Mouse (Mus musculus) lung, embryonic 15.5 days (tissue): ENCODE results near the gene Mindy3. TPM values are rescaled to one million over a fixed set of nuclear protein-coding genes. Genes with fewer than 3 reads are reported as not detected.
"Not testable (repeated sequence)": the region's sequence is repeated elsewhere in the genome, so short reads cannot be mapped to it uniquely, and the experiment has no call there.

Experiments used
- ATAC-seq: fragments of 200-750 bp; cut with Nextera tagmentation; 2 replicates; pipeline ENCODE4 v1.8.0; 2017; ENCODE audit warnings: moderate number of reproducible peaks, borderline replicate concordance; ENCODE audit not compliant: low FRiP score, low TSS enrichment; ENCODE audit errors: extremely low read depth
- H3K27ac ChIP-seq: fragments of 300-500 bp; sonication (generic); 2 replicates; pipeline ENCODE4 v1.5.1; 2015; ENCODE audit warnings: moderate library complexity, mild to moderate bottlenecking, inconsistent platforms
- H3K27me3 ChIP-seq: fragments of 300-500 bp; sonication (generic); 2 replicates; pipeline ENCODE4 v1.6.1; 2015; ENCODE audit warnings: inconsistent platforms
- H3K36me3 ChIP-seq: fragments of 300-500 bp; sonication (generic); 2 replicates; pipeline ENCODE4 v1.6.1; 2015; ENCODE audit warnings: inconsistent platforms
- H3K4me1 ChIP-seq: fragments of 300-500 bp; sonication (generic); 2 replicates; pipeline ENCODE4 v1.6.1; 2015; ENCODE audit warnings: inconsistent platforms
- H3K4me2 ChIP-seq: fragments of 300-500 bp; sonication (generic); 2 replicates; pipeline ENCODE4 v1.6.1; 2015; ENCODE audit warnings: inconsistent platforms, mild to moderate bottlenecking, moderate library complexity
- H3K4me3 ChIP-seq: fragments of 300-500 bp; sonication (generic); 2 replicates; pipeline ENCODE4 v1.5.1; 2015; ENCODE audit warnings: mild to moderate bottlenecking, inconsistent platforms
- H3K9ac ChIP-seq: fragments of 300-500 bp; sonication (generic); 2 replicates; pipeline ENCODE4 v1.6.1; 2015; ENCODE audit warnings: inconsistent platforms
- H3K9me3 ChIP-seq: fragments of 300-500 bp; sonication (generic); 2 replicates; pipeline ENCODE4 v1.6.1; 2016; ENCODE audit warnings: inconsistent platforms
- WGBS: fragments of 180-500 bp; shearing (Covaris S2); methylation state at CpG from one replicate; pipeline ENCODE4 v1.1.7; 2015; 5-methylcytosine and 5-hydroxymethylcytosine counted together
- polyA plus RNA-seq: library from polyadenylated mRNA; unstranded; fragments of >200 nt; fragmentation: Nextera tagmentation; extraction: Ambion mirVana; gene quantifications from 2 replicates; pipeline ENCODE4 v1.2.1, GENCODE M21; 2015

Gene Mindy3
- polyA plus RNA-seq = 31.1 and 33.0 TPM in 2 replicates

GRCm38 (mm10) chr2:12419262-12419655 is at the start of gene Mindy3:
TSS of gene Mindy3 (minus strand) at chr2:12419470.
- Histone ChIP-seq H3K36me3 (no peaks in the 10 kb centered on the region), H3K4me3 (peak within 1 kb of the TSS; percentile 87), H3K9ac (peak within 1 kb of the TSS; percentile 69), H3K27me3 (no peaks in the 10 kb centered on the region), H3K4me2 (peak within 1 kb of the TSS; percentile 83), H3K27ac (peak within 1 kb of the TSS; percentile 54), H3K4me1 (peaks cover 6% of the 10 kb centered on the region; the same call in 1 of the 2 replicates), H3K9me3 (no peaks in the 10 kb centered on the region)
- ATAC-seq = peak; percentile 93
- WGBS = 0% methylated on average over 25 of the region's 25 CpGs

- H3K27ac ChIP-seq = no peak overlapping the region
- H3K27me3 ChIP-seq = no peaks in the 10 kb centered on the region
- no peak overlapping the region for H3K9ac ChIP-seq
- no peaks in the 10 kb centered on the region for H3K9me3 ChIP-seq
- WGBS = 65% methylated on average over 1 of the region's 1 CpGs
- ATAC-seq = no peak
- H3K36me3 ChIP-seq = no peaks in the 10 kb centered on the region
- H3K4me1 ChIP-seq = no peaks in the 10 kb centered on the region
- H3K4me2 ChIP-seq = no peak overlapping the region
- no peak overlapping the region for H3K4me3 ChIP-seq
Observed at GRCm38 (mm10) chr2:12459732-12460131, 40.5 kb upstream of the Mindy3 start.

DNA sequence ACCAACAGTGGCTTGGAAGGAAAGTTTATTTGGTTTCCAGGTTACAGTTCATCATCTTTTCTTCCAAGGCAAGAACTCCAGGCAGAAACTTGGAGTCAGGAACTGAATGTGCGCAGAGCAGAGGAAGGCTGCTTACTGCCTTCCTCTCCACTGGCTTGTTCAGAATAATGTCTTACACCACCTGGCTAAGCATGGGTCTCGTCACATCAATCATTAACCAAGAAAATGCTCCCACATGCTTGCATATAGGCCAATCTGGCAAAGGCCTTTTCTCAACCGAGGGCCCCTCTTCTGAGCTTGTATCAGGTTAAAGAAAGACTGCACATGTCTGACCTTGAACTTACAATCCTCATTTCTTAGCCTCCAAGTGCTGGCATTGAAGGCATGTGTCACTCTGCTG is 30.8 kb upstream of the Mindy3 start:
- Histone ChIP-seq H3K4me3 (no peak overlapping the region), H3K9me3 (no peaks in the 10 kb centered on the region), H3K4me2 (no peak overlapping the region), H3K36me3 (no peaks in the 10 kb centered on the region), H3K4me1 (no peaks in the 10 kb centered on the region), H3K27me3 (no peaks in the 10 kb centered on the region), H3K27ac (no peak overlapping the region), H3K9ac (no peak overlapping the region)
- 68% methylated on average over 3 of the region's 3 CpGs for WGBS
- ATAC-seq = no peak

DNA sequence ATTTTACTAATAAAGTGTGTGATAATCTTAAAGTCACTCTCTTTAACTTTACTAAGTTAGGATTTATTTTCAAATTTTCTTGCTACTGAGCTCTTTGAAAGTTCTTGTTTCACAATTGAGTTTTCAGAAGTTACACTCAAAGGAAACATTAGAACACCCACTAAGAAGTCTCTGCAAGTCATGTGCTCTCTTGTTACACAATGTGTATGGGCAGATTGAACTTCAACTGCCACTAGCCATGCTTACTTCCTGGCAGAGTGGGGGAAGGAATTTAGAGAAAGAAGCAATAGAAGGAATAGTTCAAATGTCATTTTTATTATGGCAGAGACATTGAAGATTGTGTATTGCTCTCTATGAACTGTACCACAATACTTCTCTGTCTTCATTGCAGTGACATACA is 20.9 kb upstream of the Mindy3 start:
- H3K27ac ChIP-seq = no peak overlapping the region
- no peak overlapping the region for H3K4me3 ChIP-seq
- no peaks in the 10 kb centered on the region for H3K4me1 ChIP-seq
- no peak overlapping the region for H3K4me2 ChIP-seq
- H3K36me3 ChIP-seq = no peaks in the 10 kb centered on the region
- H3K9me3 ChIP-seq = no peaks in the 10 kb centered on the region
- H3K9ac ChIP-seq = no peak overlapping the region
- no peak for ATAC-seq
- no peaks in the 10 kb centered on the region for H3K27me3 ChIP-seq

DNA sequence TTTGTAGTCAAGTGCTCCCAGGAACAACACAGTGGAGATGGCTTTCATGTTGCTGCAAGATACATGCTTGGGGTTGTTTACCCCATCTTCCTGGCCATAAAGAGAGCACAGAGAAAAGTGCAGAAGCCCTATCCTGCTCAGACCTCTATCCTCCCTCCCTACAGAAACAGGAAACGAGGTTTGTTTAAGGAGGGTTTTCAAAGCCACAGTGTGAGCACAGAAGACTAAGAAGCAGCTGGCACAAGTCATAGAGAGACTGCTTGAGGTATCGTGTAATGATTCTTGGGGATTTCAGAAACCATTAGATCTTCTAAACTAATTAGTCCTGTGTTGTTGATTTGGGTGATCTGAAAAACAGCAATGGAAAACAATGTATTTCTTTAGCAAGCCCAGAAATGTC is 20.3 kb upstream of the Mindy3 start:
- H3K4me3 ChIP-seq = no peak overlapping the region
- H3K9ac ChIP-seq = no peak overlapping the region
- no peak for ATAC-seq
- no peak overlapping the region for H3K4me2 ChIP-seq
- H3K27me3 ChIP-seq = no peaks in the 10 kb centered on the region
- H3K27ac ChIP-seq = no peak overlapping the region
- H3K36me3 ChIP-seq = no peaks in the 10 kb centered on the region
- 34% methylated on average over 2 of the region's 2 CpGs for WGBS
- H3K4me1 ChIP-seq = no peaks in the 10 kb centered on the region
- no peaks in the 10 kb centered on the region for H3K9me3 ChIP-seq

DNA sequence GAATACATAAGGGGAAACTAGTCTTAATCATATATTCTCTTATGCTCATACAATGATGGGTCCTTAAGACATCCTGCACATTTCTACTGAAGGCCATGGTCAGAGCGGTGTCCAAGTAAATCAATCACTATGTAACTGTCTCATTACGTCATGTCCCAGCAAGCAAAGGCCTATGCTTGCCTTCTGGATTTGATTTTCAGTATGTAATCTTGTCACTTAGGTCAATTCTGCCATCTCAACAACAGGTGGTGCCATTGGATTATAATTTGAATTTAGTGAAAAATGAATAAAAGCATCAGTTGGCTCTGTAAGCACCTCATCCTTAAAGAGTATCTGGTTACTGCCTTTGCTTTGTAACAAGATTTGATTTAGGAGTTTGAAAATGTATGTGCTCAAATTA is 18.9 kb upstream of the Mindy3 start:
- Histone ChIP-seq H3K36me3 (no peaks in the 10 kb centered on the region), H3K9ac (no peak overlapping the region), H3K9me3 (no peaks in the 10 kb centered on the region), H3K4me3 (no peak overlapping the region), H3K4me2 (no peak overlapping the region), H3K27me3 (no peaks in the 10 kb centered on the region), H3K27ac (no peak overlapping the region), H3K4me1 (no peaks in the 10 kb centered on the region)
- ATAC-seq = no peak
- WGBS = 75% methylated on average over 2 of the region's 2 CpGs

- Histone ChIP-seq H3K9me3 (no peaks in the 10 kb centered on the region), H3K27me3 (no peaks in the 10 kb centered on the region), H3K9ac (no peak overlapping the region), H3K4me1 (0 out of 2 replicates have a peak, but pooled peaks cover 3% of the 10 kb centered on the region), H3K4me2 (no peak overlapping the region), H3K36me3 (no peaks in the 10 kb centered on the region), H3K27ac (no peak overlapping the region), H3K4me3 (no peak overlapping the region)
- 56% methylated on average over 1 of the region's 1 CpGs for WGBS
- no peak for ATAC-seq
Observed at GRCm38 (mm10) chr2:12432055-12432454, 12.8 kb upstream of the Mindy3 start.

DNA sequence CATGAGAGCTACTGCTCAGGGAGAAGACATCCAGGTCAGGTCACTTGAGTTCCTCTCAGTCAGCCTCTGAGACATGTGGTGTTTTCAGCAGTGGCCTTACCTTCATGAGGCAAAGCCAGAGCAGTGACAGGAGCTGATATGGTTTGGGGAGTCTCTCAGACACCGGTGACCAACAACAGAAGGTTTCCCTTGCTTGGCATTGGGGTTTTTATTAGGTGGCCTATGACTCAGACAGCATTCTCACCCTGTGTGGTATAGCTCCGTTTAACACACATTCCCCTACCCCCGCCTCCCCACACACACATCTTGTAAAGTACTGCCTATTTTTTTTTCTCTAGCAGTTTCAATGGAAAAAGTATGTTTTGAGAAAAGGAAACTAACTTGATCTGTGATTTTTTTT is 5.1 kb upstream of the Mindy3 start:
- Histone ChIP-seq H3K4me3 (no peak overlapping the region), H3K27me3 (no peaks in the 10 kb centered on the region), H3K9me3 (no peaks in the 10 kb centered on the region), H3K9ac (no peak overlapping the region), H3K36me3 (no peaks in the 10 kb centered on the region), H3K4me1 (no peaks in the 10 kb centered on the region), H3K4me2 (no peak overlapping the region), H3K27ac (no peak overlapping the region)
- WGBS = 71% methylated on average over 3 of the region's 3 CpGs
- no peak for ATAC-seq

GRCm38 (mm10) chr2:12423426-12423825 is 4.2 kb upstream of the Mindy3 start:
- not testable (repeated sequence) for H3K9ac ChIP-seq, H3K4me2 ChIP-seq, H3K4me1 ChIP-seq, H3K27ac ChIP-seq, H3K27me3 ChIP-seq, ATAC-seq, H3K36me3 ChIP-seq, H3K9me3 ChIP-seq, H3K4me3 ChIP-seq
- WGBS = 59% methylated on average over 6 of the region's 6 CpGs

- no peaks in the 10 kb centered on the region for H3K9me3 ChIP-seq
- H3K27ac ChIP-seq = peak overlapping the region; percentile 54
- H3K36me3 ChIP-seq = no peaks in the 10 kb centered on the region
- peak; percentile 78; the same call in 1 of the 2 replicates for ATAC-seq
- H3K9ac ChIP-seq = peak overlapping the region; percentile 69
- WGBS = under 1% methylated on average over 40 of the region's 40 CpGs
- H3K4me3 ChIP-seq = peak overlapping the region; percentile 87
- H3K4me1 ChIP-seq = peaks cover 6% of the 10 kb centered on the region; the same call in 1 of the 2 replicates
- no peaks in the 10 kb centered on the region for H3K27me3 ChIP-seq
- H3K4me2 ChIP-seq = peak overlapping the region; percentile 83
Observed at GRCm38 (mm10) chr2:12418534-12419261, 572 bp downstream of the Mindy3 start.

- Histone ChIP-seq H3K4me3 (peak overlapping the region; percentile 87), H3K9me3 (no peaks in the 10 kb centered on the region), H3K36me3 (no peaks in the 10 kb centered on the region), H3K27me3 (no peaks in the 10 kb centered on the region), H3K4me2 (peak overlapping the region; percentile 83), H3K27ac (no peak overlapping the region), H3K9ac (peak overlapping the region; percentile 69), H3K4me1 (peaks cover 6% of the 10 kb centered on the region; the same call in 1 of the 2 replicates)
- 16% methylated on average over 8 of the region's 8 CpGs for WGBS
- ATAC-seq = no peak
Observed at GRCm38 (mm10) chr2:12418121-12418520, 1.1 kb downstream of the Mindy3 start.

- H3K36me3 ChIP-seq = no peaks in the 10 kb centered on the region
- no peak overlapping the region for H3K9ac ChIP-seq
- no peak overlapping the region for H3K4me2 ChIP-seq
- H3K27me3 ChIP-seq = no peaks in the 10 kb centered on the region
- no peak overlapping the region for H3K4me3 ChIP-seq
- H3K27ac ChIP-seq = no peak overlapping the region
- ATAC-seq = no peak
- no peaks in the 10 kb centered on the region for H3K9me3 ChIP-seq
- H3K4me1 ChIP-seq = no peaks in the 10 kb centered on the region
- 84% methylated on average over 2 of the region's 2 CpGs for WGBS
Observed at GRCm38 (mm10) chr2:12412309-12412708, 7.0 kb downstream of the Mindy3 start.
